Mouse (Mus musculus) intestine, postnatal 0 days (tissue): Measurements from ENCODE around the gene Mrpl16. TPM values are rescaled to one million over a fixed set of nuclear protein-coding genes. Genes with fewer than 3 reads are reported as not detected.

ENCODE experiments used
- ATAC-seq: fragments of 200-750 bp; cut with Nextera tagmentation; 2 replicates; pipeline ENCODE4 v1.8.0; 2017; ENCODE audit warnings: mild to moderate bottlenecking, moderate TSS enrichment, moderate library complexity
- H3K27ac ChIP-seq: fragments of 300-500 bp; sonication (generic); 2 replicates; pipeline ENCODE4 v1.5.1; 2014; ENCODE audit warnings: mild to moderate bottlenecking, low read depth, low read length, moderate library complexity
- H3K27me3 ChIP-seq: fragments of 300-500 bp; sonication (generic); replicated peaks from 2 replicates; pipeline ENCODE4 v1.6.1; 2014; ENCODE audit warnings: low read length, mixed read lengths; ENCODE audit not compliant: control insufficient read depth, insufficient read depth
- H3K36me3 ChIP-seq: fragments of 300-500 bp; sonication (generic); 2 replicates; pipeline ENCODE4 v1.6.1; 2014; ENCODE audit warnings: mild to moderate bottlenecking, moderate library complexity; ENCODE audit not compliant: control insufficient read depth, insufficient read depth
- H3K4me1 ChIP-seq: fragments of 300-500 bp; sonication (generic); replicated peaks from 2 replicates; pipeline ENCODE4 v1.6.1; 2014; ENCODE audit warnings: antibody characterized with exemption, low read length, mixed read lengths; ENCODE audit not compliant: control insufficient read depth, insufficient read depth
- H3K4me2 ChIP-seq: fragments of 300-500 bp; sonication (generic); replicated peaks from 2 replicates; pipeline ENCODE4 v1.6.1; 2014; ENCODE audit warnings: low read depth, mild to moderate bottlenecking, moderate library complexity
- H3K4me3 ChIP-seq: fragments of 300-500 bp; sonication (generic); 2 replicates; pipeline ENCODE4 v1.5.1; 2014; ENCODE audit warnings: low read depth, low read length
- H3K9ac ChIP-seq: fragments of 300-500 bp; sonication (generic); 2 replicates; pipeline ENCODE4 v1.6.1; 2014; ENCODE audit warnings: mild to moderate bottlenecking, low read depth, low read length
- H3K9me3 ChIP-seq: fragments of 300-500 bp; sonication (generic); 2 replicates; pipeline ENCODE4 v1.6.1; 2016; ENCODE audit warnings: mixed run types; ENCODE audit not compliant: control insufficient read depth
- CTCF ChIP-seq: sonication (generic); IDR thresholded peaks from 2 replicates; pipeline ENCODE4 v1.5.1; 2016; ENCODE audit warnings: low read depth, mild to moderate bottlenecking, control low read depth, antibody characterized with exemption, moderate library complexity
- WGBS: fragments of 180-500 bp; shearing (Covaris S2); extraction: QIAGEN DNeasy Blood & Tissue Kit; methylation state at CpG from one replicate; pipeline ENCODE4 v1.1.7; 2014; 5-methylcytosine and 5-hydroxymethylcytosine counted together
- polyA plus RNA-seq: library from polyadenylated mRNA; unstranded; fragments of >200 nt; fragmentation: Nextera tagmentation; extraction: Ambion mirVana; gene quantifications from 2 replicates; pipeline ENCODE4 v1.2.1, GENCODE M21; 2015

Mrpl16 gene
- polyA plus RNA-seq, 1 experiment from 2014 or later: 54.0 TPM

- TF ChIP-seq CTCF: no peak
- peak overlapping the region; percentile 99 for H3K27ac ChIP-seq
- H3K9ac ChIP-seq: peak overlapping the region; percentile 93
- WGBS: 32% methylated on average over 6 of the region's 6 CpGs
- H3K9me3 ChIP-seq: no peaks in the 10 kb centered on the region
- H3K4me2 ChIP-seq: peak overlapping the region; percentile 82
- H3K36me3 ChIP-seq: no peaks in the 10 kb centered on the region; the same call in 1 of the 2 replicates
- peak overlapping the region; percentile 90; the same call in 1 of the 2 replicates for H3K4me3 ChIP-seq
- H3K4me1 ChIP-seq: peaks cover 3% of the 10 kb centered on the region; the same call in 1 of the 2 replicates
- no peaks in the 10 kb centered on the region for H3K27me3 ChIP-seq
- no peak for ATAC-seq
These were observed 46.5 kb downstream of the Mrpl16 start for GRCm38 (mm10) chr19:11816706-11817105.

- no peak for ATAC-seq
These were observed 47.4 kb downstream of the Mrpl16 start for GRCm38 (mm10) chr19:11817586-11817985.

GRCm38 (mm10) chr19:11818199-11819142 lies 48.3 kb downstream of the Mrpl16 start:
- Histone ChIP-seq H3K4me3 (peak overlapping the region; percentile 90), H3K4me1 (peaks cover 3% of the 10 kb centered on the region; the same call in 1 of the 2 replicates), H3K36me3 (no peaks in the 10 kb centered on the region; the same call in 1 of the 2 replicates), H3K4me2 (peak overlapping the region; percentile 82), H3K9me3 (no peaks in the 10 kb centered on the region), H3K27me3 (no peaks in the 10 kb centered on the region), H3K9ac (peak overlapping the region; percentile 93), H3K27ac (peak overlapping the region; percentile 99)
- peak; percentile 78 for ATAC-seq
- under 1% methylated on average over 71 of the region's 83 CpGs for WGBS
- TF ChIP-seq CTCF: no peak

More at GRCm38 (mm10) chr19:11817586-11817985, 47.4 kb downstream of the Mrpl16 start:
- no peaks in the 10 kb centered on the region for H3K27me3 ChIP-seq
- H3K27ac ChIP-seq: peak overlapping the region; percentile 99
- peak overlapping the region; percentile 90 for H3K4me3 ChIP-seq
- H3K4me2 ChIP-seq: peak overlapping the region; percentile 82
- 14% methylated on average over 5 of the region's 5 CpGs for WGBS
- TF ChIP-seq CTCF: no peak
- peaks cover 3% of the 10 kb centered on the region; the same call in 1 of the 2 replicates for H3K4me1 ChIP-seq
- H3K9me3 ChIP-seq: no peaks in the 10 kb centered on the region
- H3K36me3 ChIP-seq: no peaks in the 10 kb centered on the region; the same call in 1 of the 2 replicates
- peak overlapping the region; percentile 93 for H3K9ac ChIP-seq

DNA sequence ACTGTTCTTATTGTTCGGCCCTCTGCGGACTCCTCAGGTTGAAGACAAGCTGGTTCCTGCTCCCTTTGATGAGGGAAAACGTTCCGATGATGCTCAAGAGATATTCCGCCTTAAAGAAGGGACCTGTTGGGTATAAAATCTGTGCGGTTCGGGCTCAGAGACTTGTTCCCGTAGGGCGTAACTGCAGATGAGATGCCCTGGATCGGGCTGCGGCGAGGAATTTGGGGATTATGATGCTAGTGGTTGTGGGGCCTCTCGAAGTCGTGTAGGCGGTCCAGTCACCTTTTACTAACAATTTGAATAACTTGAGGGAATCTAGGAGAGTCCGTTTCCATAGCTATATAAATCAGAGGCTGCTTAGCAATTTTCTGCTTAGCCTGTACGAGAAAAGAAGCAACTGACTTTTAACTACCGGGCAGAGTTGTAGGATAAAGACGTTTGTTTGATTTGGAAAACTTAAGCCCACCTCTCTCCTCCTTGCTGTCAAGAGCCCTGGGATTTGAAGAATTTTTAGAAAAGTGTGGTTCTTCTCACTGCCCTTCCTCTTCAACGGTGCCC lies 49.0 kb downstream of the Mrpl16 start, which contains the start of gene Stx3:
Gene Stx3, minus strand, starts transcription at position 261 of the 558 bp plus-strand sequence.
- Histone ChIP-seq H3K9me3 (no peaks in the 10 kb centered on the region), H3K9ac (peak within 1 kb of the TSS; percentile 93), H3K4me2 (peak within 1 kb of the TSS; percentile 82), H3K27me3 (no peaks in the 10 kb centered on the region), H3K4me1 (0 out of 2 replicates have a peak, but pooled peaks cover 3% of the 10 kb centered on the region), H3K36me3 (no peaks in the 10 kb centered on the region; the same call in 1 of the 2 replicates), H3K4me3 (peak within 1 kb of the TSS; percentile 90), H3K27ac (peak within 1 kb of the TSS; percentile 99)
- WGBS: under 1% methylated on average over 20 of the region's 20 CpGs
- ATAC-seq: no peak
- TF ChIP-seq CTCF: no peak

DNA sequence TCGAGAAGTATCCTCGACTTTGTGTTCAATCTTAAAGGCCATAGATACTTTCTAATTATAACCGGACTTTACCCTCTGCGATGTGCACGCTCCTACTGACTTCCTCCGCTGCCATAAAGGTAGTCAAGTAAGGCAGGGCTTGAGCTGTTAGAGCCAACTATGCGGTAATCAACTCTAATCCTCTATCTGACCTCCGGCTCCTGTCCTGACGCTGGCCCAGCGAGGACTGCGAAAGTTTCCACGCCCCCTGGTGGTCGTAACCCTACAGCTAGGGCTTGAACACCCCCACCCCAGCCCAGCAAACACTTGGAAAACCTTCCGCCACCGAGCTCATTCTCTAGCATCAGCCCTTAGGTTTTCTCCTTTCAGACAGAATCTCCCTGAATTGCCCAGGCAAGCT lies 49.6 kb downstream of the Mrpl16 start:
- TF ChIP-seq CTCF: peak; percentile 81
- 0 out of 2 replicates have a peak, but pooled peaks cover 3% of the 10 kb centered on the region for H3K4me1 ChIP-seq
- H3K4me2 ChIP-seq: peak overlapping the region; percentile 82
- ATAC-seq: peak; percentile 64
- peak overlapping the region; percentile 93; the same call in 1 of the 2 replicates for H3K9ac ChIP-seq
- H3K36me3 ChIP-seq: no peaks in the 10 kb centered on the region; the same call in 1 of the 2 replicates
- H3K4me3 ChIP-seq: peak overlapping the region; percentile 90
- peak overlapping the region; percentile 99 for H3K27ac ChIP-seq
- H3K9me3 ChIP-seq: no peaks in the 10 kb centered on the region
- no peaks in the 10 kb centered on the region for H3K27me3 ChIP-seq
- under 1% methylated on average over 15 of the region's 15 CpGs for WGBS
